Mouse (Mus musculus) adrenal gland, adult 8-10 months (tissue): Measurements from ENCODE around the gene Adora2a. TPM values are rescaled to one million over a fixed set of nuclear protein-coding genes. Genes with fewer than 3 reads are reported as not detected.
"Not testable (repeated sequence)": the region's sequence is repeated elsewhere in the genome, so short reads cannot be mapped to it uniquely, and the experiment has no call there.

Source experiments
- DNase-seq: peaks from one replicate; pipeline ENCODE4 v3.0.0; 2022
- total RNA-seq, 4 experiments: library from RNA; stranded (reverse); gene quantifications; 2 replicates each; pipeline ENCODE4 v1.2.4; 2022

Gene Adora2a
- total RNA-seq: 1 to 10 TPM; 1.6 to 5.2 (median 2.4) TPM

DNA sequence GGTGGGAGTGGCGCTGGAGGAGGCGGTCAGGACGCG lies at the start of gene Adora2a:
Gene Adora2a (plus strand): TSS at position 6 of the 36 bp plus-strand sequence.
- no peak for DNase-seq

- DNase-seq: no peak
These were observed 43.7 kb upstream of the Adora2a start for GRCm38 (mm10) chr10:75273020-75273419.

DNA sequence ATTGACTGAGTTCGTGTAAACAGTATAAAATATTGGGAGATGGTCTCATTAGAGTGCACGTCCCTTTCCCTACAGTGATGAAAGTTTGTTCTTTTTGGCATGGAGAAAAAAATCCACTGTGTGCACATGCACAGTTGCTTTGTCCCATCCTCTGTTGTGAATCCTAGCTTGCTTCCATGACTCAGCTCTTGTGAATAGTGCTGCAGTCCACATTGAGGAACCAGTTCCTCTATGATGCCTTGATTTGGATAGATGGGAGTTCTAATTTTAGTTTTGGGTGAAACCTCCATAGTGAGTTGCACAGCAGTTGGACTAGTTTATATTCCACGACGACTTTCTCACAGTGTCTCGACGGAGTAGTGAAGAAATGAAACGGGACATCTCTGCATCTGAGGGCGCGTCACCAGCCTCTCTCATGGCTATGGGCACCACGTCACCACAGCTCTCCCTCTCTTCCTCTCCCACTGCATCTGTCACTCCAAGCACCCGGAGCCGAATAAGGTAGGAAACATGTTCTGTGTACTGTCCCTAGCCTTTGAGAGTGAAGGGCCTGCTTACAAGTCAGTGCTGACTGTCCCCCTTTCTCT lies 40.2 kb upstream of the Adora2a start:
- no peak for DNase-seq

- no peak for DNase-seq
These were observed 39.2 kb upstream of the Adora2a start for GRCm38 (mm10) chr10:75277501-75277900.

DNA sequence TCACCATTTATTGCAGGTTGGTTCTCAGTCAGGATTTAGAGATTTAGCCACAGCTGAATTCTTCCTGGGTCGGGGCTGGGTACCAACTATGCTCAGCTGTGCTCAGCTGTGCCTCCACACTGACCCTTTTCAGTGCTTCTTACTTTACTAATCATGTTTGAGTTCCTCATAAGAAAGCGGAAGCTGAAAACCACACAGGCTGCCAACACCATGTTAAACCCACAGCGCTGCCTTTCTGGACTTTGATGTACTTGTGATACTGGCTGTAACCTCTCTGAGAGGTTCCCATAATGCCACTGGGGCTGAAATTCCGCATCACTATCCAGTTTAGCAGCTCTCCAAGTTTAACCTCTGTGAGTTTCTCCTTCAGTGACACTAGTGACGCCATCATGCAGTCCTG lies 34.0 kb upstream of the Adora2a start:
- no peak for DNase-seq

GRCm38 (mm10) chr10:75283821-75284220 lies 32.9 kb upstream of the Adora2a start:
- DNase-seq: no peak

DNA sequence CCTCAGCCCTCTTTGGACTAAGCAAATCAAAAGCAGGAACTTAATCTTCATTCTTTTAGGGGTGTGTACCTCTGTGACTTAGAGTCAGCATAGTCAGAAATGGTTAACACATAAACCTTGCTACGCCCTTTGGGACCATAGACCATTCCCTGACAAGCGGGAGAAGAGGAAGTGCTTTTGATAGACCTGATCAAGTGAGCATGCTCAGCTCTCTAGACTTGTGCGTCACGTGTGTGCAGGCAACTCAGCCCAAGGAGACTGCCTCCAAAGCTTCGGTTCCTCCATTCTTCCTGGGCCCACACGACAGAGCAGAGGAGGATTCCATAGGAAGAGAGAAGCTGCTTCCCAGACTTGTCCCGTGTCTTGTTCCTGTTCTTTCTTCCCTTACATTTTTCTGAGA lies 28.1 kb upstream of the Adora2a start:
- no peak for DNase-seq

GRCm38 (mm10) chr10:75289392-75289791 lies 27.3 kb upstream of the Adora2a start:
- no peak for DNase-seq

DNA sequence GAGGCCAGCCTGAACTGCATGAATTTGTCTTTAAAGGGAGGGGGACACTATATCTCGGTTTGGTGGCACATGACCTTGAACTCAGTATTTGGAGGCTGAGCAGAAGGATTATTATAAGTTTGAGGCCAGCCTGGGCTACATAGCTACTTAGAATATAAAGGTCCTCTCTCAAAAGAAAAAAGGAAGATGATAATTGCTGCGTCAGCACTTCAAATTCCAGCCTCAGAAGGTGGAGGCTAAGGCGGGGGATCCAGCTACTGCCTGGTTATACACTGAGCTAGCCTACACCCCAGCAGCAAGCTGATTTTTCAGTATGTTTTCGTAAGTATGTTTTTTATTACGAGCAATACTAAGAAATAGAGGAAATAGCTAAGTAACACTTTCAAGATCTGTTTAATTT lies 26.0 kb upstream of the Adora2a start:
- no peak for DNase-seq

- DNase-seq: no peak
These were observed 25.3 kb upstream of the Adora2a start for GRCm38 (mm10) chr10:75291338-75291737.

DNA sequence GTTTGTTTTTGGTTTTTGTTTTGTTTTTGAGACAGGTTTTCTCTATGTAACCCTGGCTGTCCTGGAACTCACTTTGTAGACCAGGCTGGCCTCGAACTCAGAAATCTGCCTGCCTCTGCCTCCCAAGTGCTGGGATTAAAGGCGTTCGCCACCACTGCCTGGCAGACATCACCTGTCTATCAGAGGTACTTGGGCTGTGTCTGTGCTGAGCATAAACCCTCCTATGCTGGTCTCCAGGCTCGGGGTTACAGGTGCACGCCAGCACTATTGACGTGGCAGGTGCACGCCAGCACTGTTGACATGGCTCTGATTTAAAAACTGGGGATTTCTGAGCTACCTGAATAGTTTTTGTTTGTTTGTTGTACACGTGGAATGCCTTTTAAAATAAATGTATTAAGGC lies 24.5 kb upstream of the Adora2a start:
- DNase-seq: not testable (repeated sequence)

DNA sequence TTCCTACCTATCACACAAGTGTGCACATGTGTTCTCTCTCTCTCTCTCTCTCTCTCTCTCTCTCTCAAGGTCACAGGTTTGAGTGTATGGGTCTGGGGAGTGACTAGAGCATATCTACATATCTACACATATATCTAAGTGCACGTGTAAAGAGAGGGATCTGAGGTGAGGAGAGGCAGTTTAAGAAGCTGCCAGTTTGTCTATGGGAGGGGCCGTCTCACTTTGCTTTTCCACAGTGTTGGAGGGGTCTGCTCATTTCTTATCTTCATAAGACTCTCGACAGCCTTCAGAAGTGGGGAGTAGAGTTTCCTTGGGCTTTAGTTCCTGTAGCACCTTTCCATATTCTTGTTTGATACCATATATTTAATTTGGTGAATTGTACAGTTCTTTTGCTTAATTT lies 23.4 kb upstream of the Adora2a start:
- DNase-seq: no peak

GRCm38 (mm10) chr10:75294362-75294761 lies 22.3 kb upstream of the Adora2a start:
- no peak for DNase-seq

GRCm38 (mm10) chr10:75294926-75295325 lies 21.8 kb upstream of the Adora2a start:
- no peak for DNase-seq

DNA sequence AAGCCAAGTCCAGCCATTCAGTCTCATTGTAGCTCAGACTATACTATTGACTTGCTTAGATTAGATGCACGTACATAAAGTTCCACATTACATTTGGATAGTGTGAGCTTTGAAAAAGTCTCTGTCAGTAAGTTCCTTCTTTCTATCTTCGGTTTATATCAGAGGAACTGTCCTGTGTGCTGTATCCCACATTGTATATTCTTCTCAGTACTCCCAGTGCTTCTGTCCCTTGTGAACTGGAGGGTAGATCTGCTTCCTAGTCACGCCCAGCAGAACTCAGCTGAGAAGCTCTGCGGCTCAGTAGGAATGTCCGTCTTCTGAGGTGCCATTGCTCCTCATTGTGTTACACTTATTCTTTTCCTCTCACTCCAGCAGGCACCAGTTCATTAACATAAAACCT lies 18.1 kb upstream of the Adora2a start:
- DNase-seq: no peak

DNA sequence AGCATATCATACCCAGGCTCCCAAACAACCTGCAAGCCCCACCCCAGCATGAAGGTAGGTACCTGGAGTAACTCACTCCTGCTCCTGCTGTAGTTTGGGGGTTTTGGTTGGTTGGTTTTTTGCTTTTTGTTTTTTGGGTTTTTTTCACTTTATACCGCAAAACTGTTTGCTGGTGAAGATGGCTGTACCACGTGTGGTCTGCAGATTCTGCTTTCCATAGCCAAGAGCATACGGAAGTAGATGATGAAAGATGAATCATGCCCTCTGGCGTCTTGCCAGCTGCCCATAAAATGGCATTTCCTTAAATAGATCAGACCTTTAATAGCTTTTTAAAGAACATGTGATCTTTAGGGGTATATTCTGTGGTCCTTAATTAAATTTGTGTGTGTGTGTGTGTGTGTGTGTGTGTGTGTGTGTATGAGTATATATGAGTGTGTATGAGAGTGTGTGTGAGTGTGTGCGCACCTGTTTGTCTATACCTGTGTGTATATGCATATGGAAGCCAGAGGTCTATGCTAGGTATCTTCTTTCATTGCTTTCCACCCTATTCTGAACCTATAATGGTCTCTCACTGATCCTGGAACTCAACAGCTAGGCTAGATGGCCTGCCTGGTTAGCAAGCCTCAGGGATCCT lies 16.8 kb upstream of the Adora2a start:
- DNase-seq: peak; percentile 78

GRCm38 (mm10) chr10:75301195-75301806 lies 15.4 kb upstream of the Adora2a start:
- no peak for DNase-seq

DNA sequence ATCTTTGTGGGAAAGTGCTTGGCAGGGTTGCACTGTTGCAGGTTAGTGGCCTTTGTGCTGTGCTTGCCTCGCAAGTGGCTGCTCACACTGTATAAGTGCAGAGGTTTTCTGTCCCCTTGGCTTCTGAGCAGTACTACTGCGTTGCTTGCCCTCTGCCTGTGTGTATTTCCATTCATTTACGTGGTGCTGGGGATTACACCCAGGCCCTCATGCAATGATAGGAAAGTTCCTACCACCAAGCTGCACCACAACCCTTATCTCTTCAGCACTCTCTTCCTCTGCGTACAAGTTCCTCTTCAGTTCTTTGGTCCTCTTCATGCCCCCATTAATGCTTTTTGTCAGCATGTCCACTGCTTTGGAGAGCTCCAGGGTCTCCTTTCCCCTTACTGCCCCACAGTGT lies 14.7 kb upstream of the Adora2a start:
- DNase-seq: no peak

GRCm38 (mm10) chr10:75302536-75302935 lies 14.1 kb upstream of the Adora2a start:
- no peak for DNase-seq

- no peak for DNase-seq
These were observed 13.2 kb upstream of the Adora2a start for GRCm38 (mm10) chr10:75303324-75304048.

DNA sequence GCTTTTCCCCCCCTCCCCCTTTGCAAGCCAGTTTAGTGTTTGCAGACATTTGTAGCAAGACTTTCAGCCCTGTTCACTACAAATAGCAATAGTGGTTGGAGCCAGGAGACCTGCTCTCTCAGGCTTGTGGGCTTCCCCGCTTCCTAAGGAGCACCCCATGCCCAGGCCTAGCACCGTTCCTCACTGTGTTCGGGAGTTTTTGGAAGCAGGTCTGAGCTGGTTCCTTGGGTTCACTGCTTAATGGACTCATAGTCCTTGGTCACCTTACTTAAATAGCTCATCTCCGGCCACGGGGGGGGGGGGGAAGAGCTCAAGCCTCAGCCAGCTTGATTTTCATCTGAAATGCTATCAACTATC lies 12.7 kb upstream of the Adora2a start:
- no peak for DNase-seq

- no peak for DNase-seq
These were observed 12.3 kb upstream of the Adora2a start for GRCm38 (mm10) chr10:75304413-75304812.

- DNase-seq: no peak
These were observed 9.5 kb upstream of the Adora2a start for GRCm38 (mm10) chr10:75307130-75307529.

- no peak for DNase-seq
These were observed 4.3 kb upstream of the Adora2a start for GRCm38 (mm10) chr10:75312361-75312760.
